Mouse (Mus musculus) liver, embryonic 12.5 days (tissue): Measurements from ENCODE around the gene Cdk6. TPM values are rescaled to one million over a fixed set of nuclear protein-coding genes. Genes with fewer than 3 reads are reported as not detected.
"Not testable (repeated sequence)": the region's sequence is repeated elsewhere in the genome, so short reads cannot be mapped to it uniquely, and the experiment has no call there.

Experiments used
- ATAC-seq: fragments of 200-750 bp; cut with Nextera tagmentation; 2 replicates; pipeline ENCODE4 v1.8.0; 2017; ENCODE audit warnings: moderate number of reproducible peaks, mild to moderate bottlenecking, moderate library complexity
- H3K27ac ChIP-seq: fragments of 300-500 bp; sonication (generic); 2 replicates; pipeline ENCODE4 v1.5.1; 2016; ENCODE audit warnings: mild to moderate bottlenecking
- H3K27me3 ChIP-seq: fragments of 300-500 bp; sonication (generic); replicated peaks from 2 replicates; pipeline ENCODE4 v1.6.1; 2016; ENCODE audit warnings: mild to moderate bottlenecking, moderate library complexity
- H3K36me3 ChIP-seq: fragments of 300-500 bp; sonication (generic); 2 replicates; pipeline ENCODE4 v1.6.1; 2016; ENCODE audit warnings: mild to moderate bottlenecking, moderate library complexity
- H3K4me1 ChIP-seq: fragments of 300-500 bp; sonication (generic); 2 replicates; pipeline ENCODE4 v1.6.1; 2016
- H3K4me2 ChIP-seq: fragments of 300-500 bp; sonication (generic); 2 replicates; pipeline ENCODE4 v1.6.1; 2016; ENCODE audit warnings: mild to moderate bottlenecking, moderate library complexity
- H3K4me3 ChIP-seq: fragments of 300-500 bp; sonication (generic); 2 replicates; pipeline ENCODE4 v1.5.1; 2016; ENCODE audit warnings: mild to moderate bottlenecking, moderate library complexity
- H3K9ac ChIP-seq: fragments of 300-500 bp; sonication (generic); 2 replicates; pipeline ENCODE4 v1.6.1; 2016; ENCODE audit warnings: mild to moderate bottlenecking, moderate library complexity
- H3K9me3 ChIP-seq: fragments of 300-500 bp; sonication (generic); replicated peaks from 2 replicates; pipeline ENCODE4 v1.6.1; 2016; ENCODE audit warnings: mild to moderate bottlenecking, moderate library complexity
- WGBS: fragments of 180-500 bp; shearing (Covaris S2); methylation state at CpG from one replicate; pipeline ENCODE4 v1.1.7; 2016; ENCODE audit not compliant: insufficient replicate concordance; 5-methylcytosine and 5-hydroxymethylcytosine counted together
- polyA plus RNA-seq: library from polyadenylated mRNA; unstranded; fragments of >200 nt; fragmentation: Nextera tagmentation; extraction: Ambion mirVana; gene quantifications from 2 replicates; pipeline ENCODE4 v1.2.1, GENCODE M21; 2016

Gene Cdk6
- polyA plus RNA-seq, 1 experiment from 2014 or later = 40.1 TPM

DNA sequence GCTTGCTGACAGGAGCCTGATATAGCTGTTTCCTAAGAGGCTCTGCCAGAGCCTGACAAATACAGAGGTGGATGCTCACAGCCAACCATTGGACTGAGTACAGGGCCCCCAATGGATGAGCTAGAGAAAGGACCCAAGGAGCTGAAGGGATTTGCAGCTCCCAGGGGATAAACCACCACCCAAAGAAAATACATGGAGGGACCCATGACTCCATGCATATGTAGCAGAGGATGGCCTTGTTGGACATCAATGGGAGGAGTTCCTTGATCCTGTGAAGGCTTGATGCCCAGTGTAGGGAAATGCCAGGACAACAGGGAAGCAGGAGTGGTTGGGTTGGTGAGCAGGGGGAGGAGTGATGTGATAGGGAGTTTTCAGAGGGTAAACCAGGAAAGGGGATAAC, 190.8 kb downstream of the Cdk6 start:
- H3K4me2 ChIP-seq, H3K36me3 ChIP-seq, H3K4me3 ChIP-seq, ATAC-seq, H3K27ac ChIP-seq, H3K27me3 ChIP-seq, H3K9ac ChIP-seq, H3K4me1 ChIP-seq, H3K9me3 ChIP-seq: not testable (repeated sequence)

DNA sequence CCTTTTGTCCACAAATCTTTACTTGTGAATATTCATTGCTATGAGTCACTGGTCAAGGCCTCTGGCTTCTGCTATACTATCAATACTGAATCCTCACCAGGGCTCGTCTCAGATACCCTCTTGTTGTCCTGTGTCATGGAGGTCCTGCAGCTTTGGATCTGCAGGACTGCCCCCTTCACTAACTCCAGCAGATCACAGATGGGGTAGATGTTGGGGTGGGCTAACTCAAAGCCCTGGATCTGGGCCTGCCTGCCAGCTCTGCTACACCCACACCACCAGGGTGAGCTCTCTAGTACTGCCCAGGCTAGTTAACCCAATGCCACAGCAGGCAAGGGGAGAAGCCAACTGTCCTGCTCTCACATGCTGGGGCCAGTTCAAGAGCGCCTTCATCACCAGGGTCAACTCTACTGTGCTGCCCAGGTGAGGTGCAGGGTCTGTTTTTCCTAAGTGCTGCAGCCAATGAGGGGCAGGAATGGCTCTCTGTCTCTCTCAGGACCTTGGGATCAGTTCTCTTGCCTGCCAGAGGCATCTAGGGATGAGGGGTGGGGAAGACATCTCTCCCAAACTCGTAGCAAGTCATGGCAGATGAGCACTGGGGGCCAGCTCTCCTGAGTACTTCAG, 195.4 kb downstream of the Cdk6 start:
- 47% methylated on average over 3 of the region's 3 CpGs for WGBS
- no peaks in the 10 kb centered on the region for H3K27me3 ChIP-seq
- H3K27ac ChIP-seq = no peak overlapping the region
- H3K4me2 ChIP-seq = no peak overlapping the region
- H3K4me3 ChIP-seq = no peak overlapping the region
- no peak overlapping the region for H3K9ac ChIP-seq
- H3K36me3 ChIP-seq = no peaks in the 10 kb centered on the region
- H3K9me3 ChIP-seq = no peaks in the 10 kb centered on the region
- no peak for ATAC-seq
- no peaks in the 10 kb centered on the region for H3K4me1 ChIP-seq

DNA sequence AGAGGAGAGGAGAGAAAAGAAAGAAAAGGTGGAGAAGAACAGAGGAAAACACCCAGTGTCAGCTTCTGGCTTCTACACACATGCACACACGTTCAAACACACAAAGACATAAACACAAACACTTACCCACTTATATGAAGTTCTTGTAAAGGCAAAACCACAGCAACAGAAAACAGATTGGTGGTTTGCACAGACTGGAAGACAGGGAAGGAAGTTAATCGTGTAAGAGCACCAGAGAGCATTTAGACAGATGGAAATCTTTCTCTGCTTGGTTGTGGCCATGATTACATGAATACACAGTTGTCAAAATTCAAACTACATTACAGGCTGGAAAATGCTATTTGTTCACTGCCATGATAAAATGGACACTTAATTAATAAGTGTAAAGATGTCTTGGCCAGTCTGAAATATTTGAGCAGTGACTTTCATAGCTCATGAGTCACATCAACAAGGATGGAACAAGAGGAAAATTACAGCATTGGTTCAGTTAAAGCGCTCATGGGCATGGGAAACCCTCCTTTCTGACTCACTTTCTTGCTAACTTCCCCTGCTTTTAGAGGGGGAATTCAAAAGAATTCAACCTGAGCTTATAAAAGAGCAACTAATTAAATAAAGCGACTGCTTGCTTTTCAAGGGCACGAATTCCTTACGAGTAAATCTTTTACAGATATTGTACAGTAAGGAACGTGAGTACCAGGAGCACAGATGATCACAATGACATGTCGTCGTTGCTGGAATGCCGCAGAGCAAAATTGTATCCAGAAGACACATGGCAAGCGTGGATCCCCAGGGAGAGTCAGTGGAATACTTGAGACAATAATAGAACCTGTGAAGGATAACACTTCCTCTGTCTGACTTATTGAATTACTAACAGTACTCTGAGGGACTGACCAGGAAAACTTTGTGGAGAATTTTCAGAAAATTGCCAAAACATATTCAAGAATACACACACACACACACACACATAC, 197.5 kb downstream of the Cdk6 start:
- Histone ChIP-seq H3K27me3 (no peaks in the 10 kb centered on the region), H3K4me3 (no peak overlapping the region), H3K36me3 (no peaks in the 10 kb centered on the region), H3K4me1 (peaks cover 4% of the 10 kb centered on the region), H3K9me3 (no peaks in the 10 kb centered on the region), H3K9ac (no peak overlapping the region), H3K27ac (no peak overlapping the region), H3K4me2 (no peak overlapping the region)
- 56% methylated on average over 11 of the region's 11 CpGs for WGBS
- no peak for ATAC-seq

DNA sequence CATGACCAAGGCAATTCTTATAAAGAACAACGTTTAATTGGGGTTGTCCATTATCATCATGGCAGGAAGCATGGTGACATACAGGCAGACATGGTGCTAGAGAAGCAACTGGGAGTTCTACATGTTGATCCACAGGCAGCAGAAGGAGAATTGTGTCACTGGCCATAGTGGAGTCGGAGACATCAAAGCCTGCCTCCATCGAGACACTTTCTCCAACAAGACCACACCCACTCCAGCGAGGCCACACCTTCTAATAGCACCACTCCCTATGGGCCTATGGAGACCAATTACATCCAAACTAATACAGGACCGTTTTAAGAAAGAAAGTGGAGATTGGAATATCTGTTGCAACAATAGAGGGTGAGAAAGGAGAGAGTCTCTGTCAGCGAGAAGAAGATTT, 200.6 kb downstream of the Cdk6 start:
- peaks cover 12% of the 10 kb centered on the region for H3K36me3 ChIP-seq
- H3K4me2 ChIP-seq = no peak overlapping the region
- no peak overlapping the region for H3K4me3 ChIP-seq
- H3K9ac ChIP-seq = no peak overlapping the region
- 69% methylated on average over 6 of the region's 6 CpGs for WGBS
- no peaks in the 10 kb centered on the region for H3K9me3 ChIP-seq
- peaks cover 25% of the 10 kb centered on the region for H3K4me1 ChIP-seq
- no peaks in the 10 kb centered on the region for H3K27me3 ChIP-seq
- no peak for ATAC-seq
- H3K27ac ChIP-seq = no peak overlapping the region

DNA sequence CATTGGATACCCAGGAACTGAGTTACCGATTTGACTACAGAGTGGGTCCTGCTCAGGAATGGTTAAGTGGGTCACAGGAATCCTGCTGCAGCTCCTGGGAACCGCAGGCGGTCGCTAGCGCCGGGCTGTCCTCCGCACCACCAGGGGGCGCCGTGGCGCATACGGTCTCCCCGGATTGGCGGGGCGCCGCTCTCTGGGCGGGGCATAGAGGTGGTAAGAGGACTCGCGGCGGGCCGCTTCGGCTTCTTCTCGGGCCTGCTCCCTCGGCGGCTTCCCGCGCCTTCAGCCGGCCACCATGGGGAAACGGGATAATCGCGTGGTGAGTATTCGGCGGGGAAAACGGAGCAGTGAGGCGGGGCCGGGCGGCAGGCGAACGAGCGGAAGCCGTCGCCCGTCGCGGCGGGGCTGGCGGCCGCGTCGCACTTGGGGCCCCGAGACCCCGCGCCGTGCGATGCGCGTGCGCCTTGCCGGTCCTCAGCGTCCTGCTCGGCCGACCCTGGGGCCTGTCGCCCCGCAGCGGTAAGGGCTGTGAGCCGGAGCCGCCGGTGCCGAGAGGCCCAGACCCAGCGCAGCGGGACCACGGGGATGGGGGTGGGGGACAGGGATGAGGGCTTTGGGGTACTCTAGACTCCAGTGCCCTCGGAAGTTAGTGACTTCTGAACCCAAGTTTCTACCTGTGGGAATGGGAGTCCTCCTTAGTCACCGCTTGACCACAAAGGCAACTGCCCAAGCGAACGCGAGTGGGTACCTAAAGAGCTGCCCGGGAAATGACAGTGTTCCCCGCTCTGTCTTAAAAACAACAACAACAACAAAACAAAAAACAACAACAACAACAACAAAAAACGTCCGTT, 202.6 kb downstream of the Cdk6 start, which contains the start of gene Fam133b:
Fam133b (plus strand) TSS at position 205 of the 851 bp plus-strand sequence.
- peak within 1 kb of the TSS; percentile 93 for H3K4me3 ChIP-seq
- under 1% methylated on average over 80 of the region's 80 CpGs for WGBS
- no peaks in the 10 kb centered on the region for H3K9me3 ChIP-seq
- peaks cover 25% of the 10 kb centered on the region for H3K4me1 ChIP-seq
- H3K4me2 ChIP-seq = peak within 1 kb of the TSS; percentile 75
- ATAC-seq = peak; percentile 95
- H3K27me3 ChIP-seq = no peaks in the 10 kb centered on the region
- peak within 1 kb of the TSS; percentile 95 for H3K9ac ChIP-seq
- H3K36me3 ChIP-seq = peaks cover 18% of the 10 kb centered on the region
- peak within 1 kb of the TSS; percentile 82 for H3K27ac ChIP-seq

DNA sequence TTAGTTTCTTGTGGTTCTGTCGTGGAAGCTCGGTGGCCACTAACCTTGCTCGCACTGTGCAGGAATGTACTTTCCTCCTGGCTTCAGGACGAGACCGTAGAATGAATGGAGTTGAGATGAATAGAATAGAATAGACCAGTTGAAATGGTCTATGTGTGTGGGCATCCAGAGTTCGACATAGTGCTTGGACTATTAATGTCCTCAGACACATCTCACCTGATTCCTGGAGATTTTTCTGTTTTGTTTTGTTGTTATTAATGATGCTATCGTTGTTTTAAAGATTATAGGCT, 203.1 kb downstream of the Cdk6 start:
- peak overlapping the region; percentile 82 for H3K27ac ChIP-seq
- H3K4me2 ChIP-seq = peak overlapping the region; percentile 75
- peak overlapping the region; percentile 95 for H3K9ac ChIP-seq
- H3K36me3 ChIP-seq = peaks cover 21% of the 10 kb centered on the region
- 10% methylated on average over 7 of the region's 7 CpGs for WGBS
- no peaks in the 10 kb centered on the region for H3K27me3 ChIP-seq
- H3K4me1 ChIP-seq = peaks cover 25% of the 10 kb centered on the region
- peak overlapping the region; percentile 93 for H3K4me3 ChIP-seq
- no peaks in the 10 kb centered on the region for H3K9me3 ChIP-seq
- no peak for ATAC-seq

DNA sequence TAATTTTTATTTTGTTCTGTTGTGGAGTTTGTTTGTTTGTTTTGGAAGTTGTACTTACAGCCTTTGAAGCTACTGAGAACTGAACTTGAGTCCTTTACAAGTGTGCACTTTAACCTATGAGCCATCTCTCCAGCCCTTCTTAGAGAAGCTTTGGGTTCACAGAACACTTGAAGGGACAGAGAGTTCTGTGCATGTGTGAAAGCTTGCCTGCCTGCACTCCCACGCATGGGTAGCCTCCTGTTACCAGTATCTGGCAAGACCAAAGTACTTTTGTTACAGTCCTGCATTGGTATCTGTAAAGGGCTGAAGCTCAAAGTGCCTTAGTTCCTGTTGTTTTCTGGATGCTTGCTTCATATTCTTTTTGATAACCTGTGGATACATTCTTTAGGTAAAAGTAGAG, 204.9 kb downstream of the Cdk6 start:
- Histone ChIP-seq H3K27ac (no peak overlapping the region), H3K36me3 (peaks cover 21% of the 10 kb centered on the region), H3K9ac (no peak overlapping the region), H3K9me3 (no peaks in the 10 kb centered on the region), H3K27me3 (no peaks in the 10 kb centered on the region), H3K4me2 (no peak overlapping the region), H3K4me3 (no peak overlapping the region), H3K4me1 (peaks cover 25% of the 10 kb centered on the region)
- WGBS = 76% methylated on average over 1 of the region's 1 CpGs
- ATAC-seq = no peak

DNA sequence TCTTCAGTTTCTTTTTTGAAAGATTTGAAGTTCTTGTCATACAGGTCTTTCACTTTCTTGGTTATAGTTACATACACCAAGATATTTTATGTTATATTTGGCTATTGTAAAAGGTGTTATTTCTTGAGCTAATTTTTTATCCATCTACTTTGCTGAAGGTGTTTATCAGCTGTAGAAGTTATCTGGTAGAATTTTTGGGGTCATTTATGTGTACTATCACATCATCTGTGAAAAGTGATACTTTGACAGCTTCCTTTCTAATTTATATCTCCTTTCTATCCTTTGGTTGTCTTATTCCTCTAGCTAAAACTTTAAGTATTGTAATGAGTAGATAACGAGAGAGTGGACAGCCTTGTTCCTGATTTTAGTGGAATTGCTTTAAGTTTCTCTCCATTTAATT, 210.2 kb downstream of the Cdk6 start:
- Histone ChIP-seq H3K9ac (no peak overlapping the region), H3K4me3 (no peak overlapping the region), H3K27me3 (no peaks in the 10 kb centered on the region), H3K4me2 (no peak overlapping the region), H3K4me1 (no peaks in the 10 kb centered on the region), H3K27ac (no peak overlapping the region), H3K9me3 (no peaks in the 10 kb centered on the region), H3K36me3 (peaks cover 32% of the 10 kb centered on the region)
- no peak for ATAC-seq
- 76% methylated on average over 1 of the region's 1 CpGs for WGBS

DNA sequence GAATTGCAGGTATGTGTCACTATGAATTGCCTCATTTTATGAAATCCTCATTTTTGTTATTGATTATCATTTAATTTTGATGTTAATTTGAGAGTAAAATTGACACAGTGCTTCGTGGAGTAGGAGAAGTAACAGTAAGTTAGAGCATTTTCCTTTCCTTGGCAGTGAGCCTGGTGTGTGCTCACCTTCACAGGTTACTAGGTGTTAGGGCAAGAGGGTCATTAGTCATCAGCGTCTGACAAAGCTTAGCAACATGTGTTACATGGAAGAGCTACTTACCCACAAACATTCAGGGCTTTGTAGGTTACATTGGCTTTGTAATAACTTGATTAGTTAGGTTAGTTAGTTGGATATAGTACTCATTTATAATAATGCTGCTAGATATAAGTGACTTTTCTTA, 212.9 kb downstream of the Cdk6 start:
- Histone ChIP-seq H3K4me3 (no peak overlapping the region), H3K9ac (no peak overlapping the region), H3K9me3 (no peaks in the 10 kb centered on the region), H3K36me3 (peaks cover 42% of the 10 kb centered on the region), H3K27ac (no peak overlapping the region), H3K4me2 (no peak overlapping the region), H3K4me1 (no peaks in the 10 kb centered on the region), H3K27me3 (no peaks in the 10 kb centered on the region)
- WGBS = 91% methylated on average over 2 of the region's 2 CpGs
- no peak for ATAC-seq

DNA sequence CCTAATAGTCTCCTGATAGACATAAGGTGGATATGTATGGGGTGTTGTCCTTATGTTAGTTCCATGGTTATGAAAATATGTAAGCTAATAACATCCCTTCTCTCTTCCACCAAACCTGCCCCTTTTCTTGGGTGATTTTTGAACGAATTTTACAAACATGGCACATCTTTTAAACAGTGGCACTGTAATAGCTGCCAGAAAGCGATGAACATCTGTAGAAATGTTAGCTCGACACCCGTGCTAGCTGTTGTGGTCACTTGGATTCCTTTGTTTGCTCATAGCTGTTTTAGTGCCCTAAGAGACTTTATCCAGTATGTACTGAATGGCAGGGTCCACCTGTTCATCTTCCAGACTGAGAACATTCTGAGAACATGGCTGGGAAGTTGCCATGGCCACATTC, 230.0 kb downstream of the Cdk6 start, which contains the start of gene 1700109H08Rik:
1700109H08Rik (plus strand) TSS at position 301 of the 400 bp plus-strand sequence.
- no peak within 1 kb of the TSS for H3K9ac ChIP-seq
- H3K27ac ChIP-seq = no peak within 1 kb of the TSS
- peaks cover 99% of the 10 kb centered on the region for H3K36me3 ChIP-seq
- ATAC-seq = no peak
- no peaks in the 10 kb centered on the region for H3K27me3 ChIP-seq
- H3K9me3 ChIP-seq = no peaks in the 10 kb centered on the region
- no peaks in the 10 kb centered on the region for H3K4me1 ChIP-seq
- no peak within 1 kb of the TSS for H3K4me3 ChIP-seq
- H3K4me2 ChIP-seq = no peak within 1 kb of the TSS
- WGBS = 84% methylated on average over 4 of the region's 4 CpGs

DNA sequence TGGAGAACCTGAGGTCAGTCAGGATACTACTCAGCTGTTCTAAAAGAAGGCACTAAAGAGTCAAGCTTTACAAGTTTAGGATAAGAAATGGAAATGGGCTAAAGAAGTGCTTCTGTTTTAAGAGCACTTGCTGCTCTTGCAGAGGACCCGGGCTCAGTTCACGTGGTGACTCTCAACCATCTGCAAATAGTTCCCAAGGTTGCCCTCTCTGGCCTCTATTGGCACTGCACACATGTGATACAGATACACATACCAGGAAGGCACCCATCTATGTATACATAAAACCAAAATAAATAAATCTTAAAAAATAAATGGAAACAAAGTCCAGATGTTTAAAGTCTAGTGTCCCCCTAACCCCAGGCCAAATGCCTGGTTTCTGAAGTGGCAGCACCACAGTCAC, 233.5 kb downstream of the Cdk6 start:
- no peak overlapping the region for H3K27ac ChIP-seq
- peaks cover 100% of the 10 kb centered on the region for H3K36me3 ChIP-seq
- WGBS = 89% methylated on average over 2 of the region's 2 CpGs
- no peak for ATAC-seq
- no peaks in the 10 kb centered on the region for H3K27me3 ChIP-seq
- no peak overlapping the region for H3K4me2 ChIP-seq
- H3K9ac ChIP-seq = no peak overlapping the region
- no peaks in the 10 kb centered on the region for H3K4me1 ChIP-seq
- H3K4me3 ChIP-seq = no peak overlapping the region
- H3K9me3 ChIP-seq = no peaks in the 10 kb centered on the region

DNA sequence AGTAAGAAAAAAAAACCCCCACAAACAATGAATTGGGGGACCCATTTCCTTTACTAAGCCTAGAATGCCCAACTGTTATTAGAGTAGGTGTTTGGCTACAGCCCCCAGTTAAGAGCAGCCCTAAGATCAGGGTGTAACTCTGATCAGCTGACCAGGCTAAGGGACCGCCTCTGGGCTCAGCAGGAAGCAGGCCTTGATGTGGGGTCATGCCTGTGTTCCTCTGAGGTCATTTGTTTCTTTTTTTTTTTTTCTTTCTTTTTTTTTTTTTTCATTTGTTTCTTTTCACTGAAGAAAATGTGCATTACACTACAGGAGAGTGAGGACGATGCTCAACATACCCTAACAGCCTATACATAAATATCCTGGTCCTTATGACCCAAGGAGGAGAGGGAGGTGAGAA, 236.7 kb downstream of the Cdk6 start:
- Histone ChIP-seq H3K4me1 (no peaks in the 10 kb centered on the region), H3K27ac (no peak overlapping the region), H3K27me3 (no peaks in the 10 kb centered on the region), H3K9ac (no peak overlapping the region), H3K4me3 (no peak overlapping the region), H3K4me2 (no peak overlapping the region), H3K9me3 (no peaks in the 10 kb centered on the region), H3K36me3 (peaks cover 99% of the 10 kb centered on the region)
- WGBS = 90% methylated on average over 2 of the region's 2 CpGs
- ATAC-seq = no peak
